Mouse (Mus musculus): Measurements from ENCODE around the gene Malrd1. TPM values are rescaled to one million over a fixed set of nuclear protein-coding genes. Genes with fewer than 3 reads are reported as not detected.

Malrd1 gene
- total RNA-seq, 4 experiments from 2014 or later: not detected

DNA sequence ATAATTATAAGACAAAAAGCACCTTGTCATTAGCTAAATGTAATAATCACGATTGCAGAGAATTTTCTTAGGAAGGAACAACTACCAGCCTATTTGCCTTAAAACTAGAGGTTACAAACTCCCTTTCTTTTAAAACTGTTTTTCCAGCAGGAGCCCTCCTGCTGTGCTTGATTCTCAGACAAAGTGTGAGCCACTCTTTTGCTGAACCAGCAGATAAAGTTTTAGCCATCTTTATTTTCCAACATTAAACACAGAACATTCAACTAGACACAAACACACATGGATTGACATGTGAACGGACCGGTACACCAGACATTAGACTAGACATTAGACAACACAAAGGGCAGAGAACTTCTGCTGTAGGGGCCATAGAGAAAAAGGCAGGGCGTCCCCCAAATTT lies 505.3 kb downstream of the Malrd1 start:
- DNase-seq (ENCODE audit: low spot score): no peak

DNA sequence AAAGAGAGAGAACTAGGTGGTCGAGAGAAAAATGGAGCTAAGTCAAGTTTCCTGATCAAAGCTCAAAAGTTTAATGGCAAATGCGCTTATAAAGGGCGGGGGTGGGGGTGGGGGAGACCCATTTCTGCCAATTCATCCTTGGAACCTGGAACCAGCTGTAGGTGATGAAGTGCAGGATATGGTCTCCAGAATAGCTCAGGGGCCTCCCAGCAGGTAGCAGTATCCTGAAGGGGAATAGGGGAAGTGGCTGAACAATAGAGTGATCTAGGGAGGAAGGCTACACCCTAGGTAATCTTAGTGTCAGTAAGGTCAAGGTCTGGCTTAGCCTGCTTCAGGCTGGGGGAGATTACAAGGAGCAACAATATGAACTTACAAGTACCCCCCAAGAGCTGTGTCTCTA lies 506.5 kb downstream of the Malrd1 start:
- DNase-seq (ENCODE audit: low spot score): no peak

DNA sequence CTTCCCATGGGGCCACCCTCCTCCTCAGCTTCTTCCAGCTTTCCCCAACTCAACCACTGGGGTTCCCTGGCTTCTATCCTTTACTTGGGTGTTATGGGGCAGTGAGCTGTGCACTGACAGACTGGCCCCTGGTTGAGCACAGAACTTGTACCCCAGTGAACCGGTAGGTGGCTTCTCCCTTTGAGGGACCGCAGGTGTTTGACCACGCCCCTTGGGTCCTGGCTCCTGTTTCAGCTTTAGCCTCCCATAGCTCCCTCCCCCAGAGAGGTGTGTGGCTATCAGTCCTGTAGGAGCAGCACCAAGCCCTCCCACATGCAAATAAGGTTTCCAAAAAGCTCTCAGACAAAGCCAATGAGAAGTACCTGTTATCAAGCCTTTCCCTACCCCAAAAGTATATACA lies 584.4 kb downstream of the Malrd1 start:
- DNase-seq (ENCODE audit: low spot score): no peak

DNA sequence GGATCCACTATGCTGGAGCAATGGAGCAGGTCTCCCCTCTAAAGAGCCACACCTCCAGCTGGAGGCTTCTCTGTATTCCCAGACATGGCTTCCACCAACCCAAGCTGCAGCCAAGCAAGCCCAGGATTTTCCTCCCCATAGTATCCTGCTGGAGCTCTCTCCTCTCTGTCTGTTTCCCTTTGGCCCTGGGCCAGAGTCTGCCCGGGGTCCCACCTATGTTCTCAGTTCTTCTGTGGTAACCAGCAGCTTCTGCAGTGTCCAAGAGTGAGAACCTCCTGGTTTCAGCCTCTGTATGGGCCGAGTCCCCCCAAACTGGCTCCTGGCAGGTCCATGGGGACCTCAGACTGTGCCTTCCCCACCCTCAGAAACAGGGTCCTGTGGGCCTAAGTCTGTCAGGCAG lies 587.1 kb downstream of the Malrd1 start:
- DNase-seq (ENCODE audit: low spot score): no peak

DNA sequence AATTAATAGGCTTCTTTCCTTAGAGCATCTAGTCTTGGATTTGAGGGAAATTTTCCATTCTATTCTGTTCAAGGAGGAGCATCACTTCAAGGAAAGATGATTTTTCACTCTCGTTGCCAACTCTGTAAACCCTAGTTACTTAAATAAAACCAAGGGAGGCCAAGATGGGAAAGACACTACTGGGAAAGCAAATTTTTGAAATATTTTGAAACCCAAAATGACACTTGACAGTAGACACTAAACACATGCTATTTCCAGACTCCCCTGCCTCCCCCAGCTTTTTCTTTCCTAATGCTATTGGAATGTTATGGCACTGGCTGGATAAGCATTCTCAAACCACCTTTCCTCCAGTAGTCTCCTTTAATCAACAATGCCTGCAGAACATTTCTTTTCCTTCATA lies 621.7 kb downstream of the Malrd1 start:
- DNase-seq (ENCODE audit: low spot score): no peak

DNA sequence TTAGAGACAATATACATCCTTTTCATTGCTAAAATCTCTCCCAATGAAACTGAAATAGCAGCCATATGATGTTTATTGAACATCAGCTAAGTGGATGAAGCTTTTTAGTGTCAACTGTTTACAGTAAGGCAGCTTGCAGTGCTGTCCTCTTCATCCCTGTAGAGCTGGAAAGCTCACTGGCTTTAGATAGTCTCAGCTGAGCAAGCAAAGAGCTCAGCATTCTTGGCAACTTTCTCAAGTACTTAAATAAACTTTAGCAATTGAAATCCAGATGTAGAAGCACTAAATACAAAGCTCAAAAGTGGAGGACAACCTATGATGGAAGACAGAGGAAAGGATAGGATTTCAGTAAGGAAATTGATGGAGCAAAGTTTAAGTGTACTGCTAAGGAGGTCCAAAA lies 626.3 kb downstream of the Malrd1 start:
- no peak for DNase-seq (ENCODE audit: low spot score)

DNA sequence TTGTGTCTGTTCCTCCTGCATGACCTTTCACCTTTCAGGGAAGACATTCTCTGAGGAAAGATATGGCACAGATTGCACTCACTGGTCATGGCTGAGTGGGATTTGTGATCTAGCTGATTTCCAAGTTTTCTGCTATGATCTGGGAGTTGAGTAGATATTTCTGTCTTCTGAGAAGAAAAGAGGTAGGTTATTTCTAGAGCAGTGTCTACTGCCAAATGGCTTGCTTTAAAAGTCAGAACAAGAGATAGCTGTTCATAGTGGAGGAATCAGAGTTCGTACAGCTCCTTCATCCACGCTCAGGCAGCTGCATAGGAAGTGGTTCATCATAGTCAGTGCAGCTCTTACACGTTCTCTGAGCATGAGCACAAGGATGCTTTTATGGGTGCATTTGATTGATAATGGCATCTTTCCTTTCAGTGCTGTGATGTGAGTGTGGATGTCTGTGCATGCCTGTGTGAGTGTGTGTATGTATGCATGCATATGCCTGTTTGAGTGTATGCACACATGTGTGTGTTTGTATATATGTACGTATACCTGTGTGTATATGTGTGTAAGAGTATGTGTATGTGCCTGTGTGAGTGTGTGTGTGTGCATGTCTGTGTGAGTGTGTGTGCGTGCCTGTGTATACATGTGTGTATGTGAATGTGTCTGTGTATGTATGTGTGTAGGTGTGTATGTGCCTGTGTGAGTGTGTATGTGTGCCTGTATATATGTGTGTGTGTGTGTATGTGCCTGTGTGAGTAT lies 637.1 kb downstream of the Malrd1 start:
- DNase-seq (ENCODE audit: low spot score): no peak

DNA sequence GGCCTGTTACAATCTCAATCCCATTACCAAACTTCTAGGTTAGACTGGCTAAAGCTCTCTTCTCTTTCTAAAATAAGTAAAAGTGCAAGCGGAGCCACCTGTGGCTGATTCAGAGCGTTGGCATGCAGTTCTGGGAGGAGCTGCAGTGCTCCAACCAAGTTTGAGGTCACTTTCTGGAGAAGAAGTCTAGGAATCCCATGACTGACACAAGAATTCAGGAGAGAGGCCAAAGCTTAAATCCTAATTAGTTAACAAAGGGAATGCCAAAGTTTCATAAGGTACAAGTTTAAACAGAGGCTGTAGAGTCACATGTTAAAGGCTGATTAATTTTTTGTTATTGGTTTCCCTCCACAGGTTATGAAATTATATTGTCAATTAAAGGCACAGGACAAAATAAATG lies 642.3 kb downstream of the Malrd1 start:
- peak; percentile 4 for DNase-seq (ENCODE audit: low spot score)

DNA sequence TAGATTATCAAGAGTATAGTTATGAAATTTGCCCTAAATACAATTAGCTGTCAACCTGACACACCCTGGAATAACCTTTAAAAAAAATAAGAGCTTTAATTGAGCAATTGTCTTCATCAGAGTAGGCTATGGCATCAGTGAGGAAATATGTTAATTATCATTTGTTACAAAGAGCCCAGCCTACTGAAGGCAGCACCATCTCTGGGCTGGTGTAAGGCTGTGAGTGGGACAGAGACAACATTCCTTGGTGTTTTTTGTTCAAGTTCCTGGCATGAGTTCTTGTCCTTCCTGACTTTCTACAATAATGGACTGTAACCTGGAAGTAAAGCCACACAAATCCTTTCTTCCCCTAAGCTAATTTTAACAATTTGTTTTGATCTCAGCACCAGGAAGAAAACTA lies 645.8 kb downstream of the Malrd1 start:
- DNase-seq (ENCODE audit: low spot score): no peak

DNA sequence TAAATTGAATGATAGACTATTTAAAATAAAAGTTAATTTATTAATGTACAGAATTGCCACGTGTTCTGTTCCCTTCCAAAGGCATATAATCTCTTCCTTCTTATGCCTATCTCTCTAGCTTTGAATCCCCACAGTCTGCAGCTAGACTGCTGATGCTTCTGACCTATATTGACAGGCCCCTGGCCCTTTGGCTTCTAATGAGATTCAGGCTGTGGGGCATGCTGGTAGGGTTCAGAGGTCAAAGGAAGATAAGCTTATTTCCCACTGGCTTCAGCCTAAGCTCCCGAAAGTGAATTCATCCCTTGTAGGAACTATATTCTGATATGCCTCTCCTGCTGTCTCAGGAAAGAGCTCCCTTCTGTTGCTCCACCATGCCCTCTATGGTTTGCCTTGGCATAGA lies 647.1 kb downstream of the Malrd1 start:
- no peak for DNase-seq (ENCODE audit: low spot score)

DNA sequence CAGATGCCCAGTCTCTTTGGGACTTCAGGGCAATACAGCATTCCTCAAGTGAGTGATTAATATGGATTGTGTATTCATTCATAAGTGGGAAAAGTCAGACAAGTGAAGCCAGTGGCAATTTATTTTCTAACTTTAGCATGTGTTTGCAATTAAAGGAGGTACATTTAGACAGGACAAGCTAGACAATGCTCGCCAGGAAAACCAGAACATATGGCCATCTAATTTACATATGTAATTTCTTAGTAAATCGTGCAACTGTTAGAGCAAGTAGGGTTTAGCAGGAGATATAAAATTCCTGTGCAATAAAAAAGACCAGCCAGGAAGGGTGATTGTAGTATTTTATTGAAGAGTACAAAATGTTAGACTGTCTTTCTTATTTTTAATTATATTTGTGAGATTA lies 655.9 kb downstream of the Malrd1 start:
- no peak for DNase-seq (ENCODE audit: low spot score)

DNA sequence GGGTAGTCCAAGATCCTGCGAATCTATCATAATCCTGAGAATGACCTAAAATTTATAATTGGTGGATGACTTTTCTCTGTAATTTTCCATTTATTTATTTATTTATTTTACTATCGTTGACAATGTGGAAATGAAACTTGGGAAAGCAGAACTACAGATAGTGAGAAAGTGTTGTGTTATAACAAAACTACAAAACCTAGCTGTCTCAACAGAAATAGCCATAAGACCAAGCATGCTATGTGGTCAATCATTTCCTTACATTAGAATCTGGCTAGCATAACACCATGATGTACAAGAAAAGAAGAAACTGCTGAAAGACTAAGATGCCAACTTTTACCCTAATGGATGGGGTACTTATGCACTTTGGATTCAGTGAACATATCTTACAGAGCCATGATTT lies 656.9 kb downstream of the Malrd1 start:
- no peak for DNase-seq (ENCODE audit: low spot score)

DNA sequence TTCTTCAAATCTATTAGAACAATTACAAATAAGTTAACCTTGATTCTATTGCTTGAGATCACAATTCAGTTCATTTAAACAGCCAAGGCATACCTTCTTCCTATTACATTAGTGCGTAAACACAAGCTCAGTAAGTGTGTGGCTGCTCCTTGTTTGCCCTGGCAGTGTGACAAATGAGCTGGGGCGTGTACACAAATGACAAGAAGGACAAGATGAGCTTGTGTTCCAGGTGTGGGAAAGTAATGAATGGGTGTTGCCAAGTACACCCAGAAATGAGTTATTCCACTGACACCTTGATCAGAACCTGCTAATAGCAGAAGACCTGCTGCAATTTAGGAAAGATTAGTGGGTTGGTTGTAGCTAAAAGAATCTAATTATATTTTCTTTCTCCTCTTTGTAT lies 683.7 kb downstream of the Malrd1 start:
- DNase-seq (ENCODE audit: low spot score): no peak

DNA sequence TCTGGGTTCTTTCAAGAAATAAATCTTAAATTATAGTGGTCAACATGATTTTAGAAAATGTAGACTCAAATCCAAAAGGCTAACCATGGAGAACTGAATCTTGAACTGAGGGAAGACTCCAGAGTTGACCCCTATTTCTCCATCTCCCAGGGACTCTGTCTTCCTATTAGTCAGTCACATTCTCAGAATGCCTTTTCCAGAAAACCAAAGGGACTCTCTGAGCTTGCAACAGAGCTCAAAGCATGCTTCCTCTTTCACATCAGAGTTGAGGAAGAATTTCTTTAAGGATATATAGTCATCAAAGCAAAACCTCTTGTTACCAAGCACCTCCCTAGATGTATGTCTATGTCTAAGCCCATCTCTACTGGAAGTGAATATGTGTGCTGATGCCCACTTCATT lies 686.5 kb downstream of the Malrd1 start:
- DNase-seq (ENCODE audit: low spot score): no peak

DNA sequence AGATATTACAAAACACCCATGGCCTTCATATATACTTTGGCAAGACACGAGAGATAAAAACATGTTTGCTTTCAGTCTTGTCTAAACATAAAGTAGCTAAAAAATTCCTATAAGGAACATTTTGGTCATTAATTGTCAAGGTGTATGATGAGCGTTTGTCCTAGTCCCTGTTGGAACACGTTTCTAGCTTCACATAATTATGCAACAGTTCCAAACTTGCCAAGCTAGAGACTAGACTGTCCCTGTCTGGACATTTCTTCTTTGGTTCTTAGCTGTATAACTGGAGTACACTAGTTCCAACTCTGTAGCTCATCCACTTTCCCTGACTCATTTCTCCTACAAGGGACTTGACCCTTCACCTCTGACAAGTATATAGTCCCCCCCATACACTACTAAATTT lies 687.8 kb downstream of the Malrd1 start:
- no peak for DNase-seq (ENCODE audit: low spot score)

DNA sequence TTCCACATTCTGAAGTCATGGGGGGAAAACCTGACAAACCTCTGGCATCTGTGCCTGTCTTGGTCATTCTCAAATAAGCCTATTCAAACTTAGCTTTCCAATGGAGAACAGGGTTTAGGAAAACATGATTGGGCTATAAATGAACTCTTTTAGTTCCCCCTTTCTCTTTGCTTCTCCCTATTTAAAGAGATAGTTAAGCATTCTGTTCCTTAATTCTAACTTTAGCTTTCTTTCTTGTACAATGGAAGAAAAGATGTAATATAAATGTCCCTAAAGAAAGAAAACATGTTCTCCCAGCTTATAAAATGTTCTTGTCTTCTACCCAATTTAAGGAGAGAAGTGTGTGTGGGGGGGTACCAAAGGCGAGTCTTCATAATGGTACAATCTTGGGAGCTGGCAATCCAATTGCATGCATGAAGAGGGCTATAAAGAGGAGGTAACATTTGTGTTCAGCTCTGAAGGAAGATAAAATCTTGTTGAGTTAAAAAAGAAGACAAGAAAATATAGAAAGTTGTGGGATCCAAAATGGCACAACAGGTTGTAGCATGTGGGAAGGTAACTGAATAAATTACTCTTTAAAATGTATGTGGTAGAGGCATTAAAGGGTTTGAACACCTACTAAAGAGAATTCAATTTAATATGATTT lies 702.0 kb downstream of the Malrd1 start:
- DNase-seq (ENCODE audit: low spot score): no peak

DNA sequence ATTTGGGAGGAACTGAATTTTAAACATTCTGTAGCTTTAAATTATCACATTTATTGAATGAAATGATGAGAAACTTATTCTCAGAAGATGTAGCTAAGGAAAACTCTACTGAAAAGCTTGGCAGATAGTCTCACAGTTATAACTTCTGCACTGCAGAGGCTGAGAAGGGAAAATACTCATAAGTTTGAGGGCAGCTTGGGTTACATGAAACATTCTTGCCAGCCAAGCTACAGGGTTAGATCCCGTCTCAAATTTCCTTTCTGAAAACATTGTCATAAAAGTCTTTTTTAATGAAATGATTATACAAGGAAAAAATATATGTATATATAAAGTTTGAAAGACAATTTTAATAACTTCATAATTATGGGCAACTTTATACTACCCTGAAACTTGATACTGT lies 714.6 kb downstream of the Malrd1 start:
- no peak for DNase-seq (ENCODE audit: low spot score)

DNA sequence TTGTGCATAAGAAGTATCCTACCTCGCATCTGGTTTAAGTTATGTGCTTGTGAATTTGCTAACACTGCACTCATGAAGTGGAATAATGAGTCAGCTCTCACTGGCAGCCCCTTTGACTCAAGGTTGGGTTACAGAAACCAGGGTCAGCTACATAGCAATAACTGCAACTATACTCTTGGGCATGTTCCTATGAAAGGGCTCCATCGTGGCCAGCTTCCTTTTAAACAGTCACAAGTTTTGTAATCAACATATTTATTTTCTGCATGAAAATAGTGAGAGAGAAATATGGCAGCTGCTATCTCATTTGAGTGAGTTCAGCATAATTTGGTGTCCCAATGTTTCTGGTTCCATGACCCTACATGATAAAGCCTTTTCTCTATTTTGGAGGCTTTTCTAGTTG lies 716.8 kb downstream of the Malrd1 start:
- DNase-seq (ENCODE audit: low spot score): no peak

DNA sequence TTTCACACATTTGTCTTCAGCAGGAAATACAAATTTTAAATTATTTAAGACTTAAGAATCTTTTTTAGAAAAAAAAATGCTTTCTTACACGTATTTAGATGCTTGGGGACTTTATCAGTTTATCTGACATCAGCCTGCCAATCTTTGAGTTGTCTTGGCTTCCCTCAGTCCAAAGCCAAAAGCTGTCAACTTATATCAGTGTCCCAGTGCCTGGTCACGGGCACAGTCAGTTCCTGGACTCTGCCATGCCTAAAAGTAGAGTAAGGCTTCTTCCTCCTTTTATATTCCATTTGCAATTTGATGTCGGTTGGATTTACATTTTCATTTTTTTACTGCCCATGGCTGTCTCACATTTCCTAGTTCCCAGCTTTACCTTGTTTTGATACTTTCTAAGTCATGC lies 722.6 kb downstream of the Malrd1 start:
- no peak for DNase-seq (ENCODE audit: low spot score)

DNA sequence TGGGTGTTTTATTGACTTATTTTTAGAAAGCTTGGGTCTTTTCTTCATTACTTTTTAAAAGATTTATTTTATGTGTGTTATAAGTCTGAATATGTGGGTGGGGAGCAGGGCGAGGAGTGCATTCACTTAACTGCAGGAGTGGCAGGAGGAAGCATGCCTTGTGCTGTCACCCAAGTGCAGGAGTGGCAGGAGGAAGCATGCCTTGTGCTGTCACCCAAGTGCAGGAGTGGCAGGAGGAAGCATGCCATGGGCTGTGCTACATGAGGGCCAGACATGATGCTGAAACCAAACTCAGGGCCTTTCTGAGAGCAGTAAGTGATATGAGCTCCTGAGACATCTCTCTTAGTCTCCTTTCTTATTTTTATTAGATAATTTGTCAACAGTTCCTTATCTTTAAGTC lies 726.0 kb downstream of the Malrd1 start:
- no peak for DNase-seq (ENCODE audit: low spot score)

Data from heart, adult 8-10 months (tissue).